Mouse (Mus musculus) limb, embryonic 14.5 days (tissue): ENCODE measurements around the gene Ddx55. TPM values are rescaled to one million over a fixed set of nuclear protein-coding genes. Genes with fewer than 3 reads are reported as not detected.

Experiments
- ATAC-seq: fragments of 200-750 bp; cut with Nextera tagmentation; 2 replicates; pipeline ENCODE4 v1.8.0; 2017; ENCODE audit warnings: low read depth, moderate number of reproducible peaks, moderate TSS enrichment; ENCODE audit not compliant: low FRiP score
- DNase-seq: peaks from one replicate; pipeline ENCODE4 v3.0.0-alpha.2; 2015; ENCODE audit warnings: low spot score
- H3K27ac ChIP-seq: fragments of 300-500 bp; sonication (generic); replicated peaks from 2 replicates; pipeline ENCODE4 v1.5.1; 2014; ENCODE audit warnings: low read depth, mild to moderate bottlenecking, low read length, moderate library complexity, mixed read lengths
- H3K27me3 ChIP-seq: fragments of 300-500 bp; sonication (generic); 2 replicates; pipeline ENCODE4 v1.6.1; 2014; ENCODE audit warnings: low read length, mixed read lengths; ENCODE audit not compliant: control insufficient read depth, insufficient read depth
- H3K36me3 ChIP-seq: fragments of 300-500 bp; sonication (generic); 2 replicates; pipeline ENCODE4 v1.6.1; 2014; ENCODE audit warnings: mild to moderate bottlenecking, low read length, moderate library complexity, mixed read lengths; ENCODE audit not compliant: control insufficient read depth, insufficient read depth
- H3K4me1 ChIP-seq: fragments of 300-500 bp; sonication (generic); 2 replicates; pipeline ENCODE4 v1.6.1; 2014; ENCODE audit warnings: antibody characterized with exemption, low read length, mixed read lengths; ENCODE audit not compliant: control insufficient read depth, insufficient read depth
- H3K4me2 ChIP-seq: fragments of 300-500 bp; sonication (generic); replicated peaks from 2 replicates; pipeline ENCODE4 v1.6.1; 2014; ENCODE audit warnings: low read depth, mild to moderate bottlenecking, low read length, moderate library complexity; ENCODE audit not compliant: severe bottlenecking
- H3K4me3 ChIP-seq: fragments of 300-500 bp; sonication (generic); replicated peaks from 2 replicates; pipeline ENCODE4 v1.5.1; 2014; ENCODE audit warnings: low read length
- H3K9ac ChIP-seq: fragments of 300-500 bp; sonication (generic); 2 replicates; pipeline ENCODE4 v1.6.1; 2014; ENCODE audit warnings: mild to moderate bottlenecking, low read depth, low read length, moderate library complexity; ENCODE audit not compliant: severe bottlenecking
- H3K9me3 ChIP-seq: fragments of 300-500 bp; sonication (generic); 2 replicates; pipeline ENCODE4 v1.6.1; 2016; ENCODE audit warnings: low read length; ENCODE audit not compliant: control insufficient read depth
- POLR2A ChIP-seq: fragments of 200-500 bp; IDR thresholded peaks from 2 replicates; pipeline ENCODE4 v1.8.0; 2012; ENCODE audit warnings: inconsistent platforms, mild to moderate bottlenecking, moderate library complexity, borderline replicate concordance; ENCODE audit not compliant: insufficient read depth, insufficient read length; ENCODE audit errors: extremely low read depth
- WGBS: fragments of 180-500 bp; shearing (Covaris S2); extraction: QIAGEN DNeasy Blood & Tissue Kit; methylation state at CpG from one replicate; pipeline ENCODE4 v1.1.7; 2014; 5-methylcytosine and 5-hydroxymethylcytosine counted together
- polyA plus RNA-seq, 2 experiments: library from polyadenylated mRNA; depleted of rRNA in 1 of 2; stranded (reverse) in 1 of 2; unstranded in 1 of 2; fragments of >200 nt; fragmentation: Nextera tagmentation in 1 of 2; extraction: Ambion mirVana in 1 of 2; gene quantifications; 2 replicates each; pipeline versions ENCODE4 v1.2.1 to v1.2.3; 2012 to 2014

Gene Ddx55
- polyA plus RNA-seq, 2 experiments: 11.9 to 22.0 TPM

DNA sequence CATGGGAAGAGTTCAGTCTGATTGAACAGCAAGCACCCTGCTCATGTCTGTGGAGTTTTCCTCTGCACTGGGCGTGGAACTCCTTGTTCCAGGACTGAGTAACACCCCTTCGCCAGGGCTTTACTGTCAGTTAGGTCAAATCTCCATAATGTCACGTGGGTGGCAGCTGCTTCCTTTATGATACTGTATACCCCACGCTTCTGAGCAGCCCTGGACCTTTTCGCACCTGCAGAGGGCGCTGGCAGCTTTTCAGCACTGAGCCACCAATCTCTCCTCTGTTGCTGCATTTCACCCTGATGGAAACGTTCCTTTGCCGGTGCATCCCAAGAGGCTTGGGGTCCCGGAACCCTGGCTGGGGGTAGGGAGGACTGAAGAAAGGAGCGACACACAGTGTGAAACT lies 58.3 kb downstream of the Ddx55 start:
- Histone ChIP-seq H3K4me1 (no peaks in the 10 kb centered on the region), H3K27me3 (no peaks in the 10 kb centered on the region), H3K9me3 (no peaks in the 10 kb centered on the region), H3K9ac (no peak overlapping the region), H3K4me3 (no peak overlapping the region), H3K27ac (no peak overlapping the region), H3K36me3 (no peaks in the 10 kb centered on the region; the same call in 1 of the 2 replicates), H3K4me2 (no peak overlapping the region)
- TF ChIP-seq POLR2A: no peak
- no peak for ATAC-seq
- DNase-seq: no peak
- 74% methylated on average over 10 of the region's 10 CpGs for WGBS

DNA sequence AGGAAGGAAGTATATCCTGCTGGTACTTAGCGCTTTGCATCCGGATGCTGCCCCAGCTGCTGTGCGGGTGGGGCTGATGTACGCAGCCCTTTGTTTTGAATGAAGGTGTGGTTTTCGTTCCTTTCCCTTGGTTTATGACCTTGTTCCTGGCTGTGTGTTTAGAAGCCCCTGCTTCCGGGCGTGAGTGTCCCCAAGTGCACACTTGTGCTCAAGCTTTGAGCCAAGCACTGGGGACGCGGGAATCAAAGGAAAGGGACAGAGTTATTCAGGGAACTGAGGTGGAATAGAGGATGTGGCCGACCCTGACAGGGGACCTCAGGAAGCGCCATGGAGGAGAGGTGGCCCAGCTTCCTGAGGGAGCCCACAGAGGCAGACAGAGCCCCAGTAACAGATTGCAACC lies 62.0 kb downstream of the Ddx55 start:
- Histone ChIP-seq H3K9ac (no peak overlapping the region), H3K9me3 (no peaks in the 10 kb centered on the region), H3K4me3 (no peak overlapping the region), H3K36me3 (peaks cover 3% of the 10 kb centered on the region; the same call in 1 of the 2 replicates), H3K4me2 (no peak overlapping the region), H3K27ac (no peak overlapping the region), H3K4me1 (no peaks in the 10 kb centered on the region), H3K27me3 (no peaks in the 10 kb centered on the region)
- WGBS: 81% methylated on average over 11 of the region's 11 CpGs
- TF ChIP-seq POLR2A: no peak
- no peak for ATAC-seq
- DNase-seq: no peak

DNA sequence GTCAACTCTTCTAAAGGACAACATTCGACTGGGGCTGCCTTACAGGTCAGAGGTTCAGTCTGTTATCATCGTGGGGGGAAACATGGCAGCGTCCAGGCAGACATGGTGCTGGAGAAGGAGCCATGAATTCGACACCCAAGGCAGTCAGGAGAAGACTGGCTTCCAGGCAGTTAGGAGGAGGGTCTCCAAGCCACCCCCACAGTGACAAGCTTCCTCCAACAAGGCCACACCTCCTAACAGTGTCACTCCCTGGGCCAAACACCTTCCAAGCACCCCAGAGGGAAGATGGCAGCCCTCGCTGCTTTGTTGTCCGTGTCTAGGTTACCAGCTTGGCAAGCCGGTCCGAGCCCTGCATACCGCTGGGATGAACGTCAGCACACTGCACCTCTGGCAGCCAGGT lies 66.0 kb downstream of the Ddx55 start:
- no peak for ATAC-seq
- no peaks in the 10 kb centered on the region for H3K9me3 ChIP-seq
- no peak overlapping the region for H3K4me3 ChIP-seq
- 77% methylated on average over 10 of the region's 10 CpGs for WGBS
- no peak overlapping the region for H3K9ac ChIP-seq
- H3K36me3 ChIP-seq: peaks cover 3% of the 10 kb centered on the region; the same call in 1 of the 2 replicates
- H3K4me1 ChIP-seq: no peaks in the 10 kb centered on the region
- DNase-seq: no peak
- no peak overlapping the region for H3K27ac ChIP-seq
- H3K27me3 ChIP-seq: no peaks in the 10 kb centered on the region
- no peak overlapping the region for H3K4me2 ChIP-seq
- TF ChIP-seq POLR2A: no peak

Other genes starting within 250 kb of the Ddx55 start
- gene Mphosph9, start 224.9 kb upstream of the Ddx55 start, polyA plus RNA-seq (2012; rRNA removed): 10.2 and 11.0 TPM in 2 replicates
- 9.5 and 12.2 TPM in 2 replicates for gene Mphosph9, start 224.9 kb upstream of the Ddx55 start, polyA plus RNA-seq (2014; fragmentation: Nextera tagmentation; extraction: Ambion mirVana)
- 11.8 and 12.3 TPM in 2 replicates for gene 2810006K23Rik, start 224.8 kb upstream of the Ddx55 start, polyA plus RNA-seq (2012; rRNA removed)
- gene 2810006K23Rik, start 224.8 kb upstream of the Ddx55 start, polyA plus RNA-seq (2014; fragmentation: Nextera tagmentation; extraction: Ambion mirVana): 9.7 and 10.4 TPM in 2 replicates
- 379 and 405 TPM in 2 replicates for gene Cdk2ap1, start 189.8 kb upstream of the Ddx55 start, polyA plus RNA-seq (2012; rRNA removed)
- gene Cdk2ap1, start 189.8 kb upstream of the Ddx55 start, polyA plus RNA-seq (2014; fragmentation: Nextera tagmentation; extraction: Ambion mirVana): 122 and 234 TPM in 2 replicates
- gene Sbno1, start 126.9 kb upstream of the Ddx55 start, polyA plus RNA-seq (2012; rRNA removed): 43.0 and 45.9 TPM in 2 replicates
- 65.1 and 76.3 TPM in 2 replicates for gene Sbno1, start 126.9 kb upstream of the Ddx55 start, polyA plus RNA-seq (2014; fragmentation: Nextera tagmentation; extraction: Ambion mirVana)
- 96.7 and 101 TPM in 2 replicates for gene Kmt5a, start 112.9 kb upstream of the Ddx55 start, polyA plus RNA-seq (2012; rRNA removed)
- 70.9 and 91.4 TPM in 2 replicates for gene Kmt5a, start 112.9 kb upstream of the Ddx55 start, polyA plus RNA-seq (2014; fragmentation: Nextera tagmentation; extraction: Ambion mirVana)
- 34.7 and 36.3 TPM in 2 replicates for gene Rilpl2, start 74.5 kb upstream of the Ddx55 start, polyA plus RNA-seq (2012; rRNA removed)
- 36.9 and 39.2 TPM in 2 replicates for gene Rilpl2, start 74.5 kb upstream of the Ddx55 start, polyA plus RNA-seq (2014; fragmentation: Nextera tagmentation; extraction: Ambion mirVana)
- 8.1 and 17.1 TPM in 2 replicates for gene Snrnp35, start 69.7 kb upstream of the Ddx55 start, polyA plus RNA-seq (2012; rRNA removed)
- 10.7 and 12.2 TPM in 2 replicates for gene Snrnp35, start 69.7 kb upstream of the Ddx55 start, polyA plus RNA-seq (2014; fragmentation: Nextera tagmentation; extraction: Ambion mirVana)
- 17.8 and 22.4 TPM in 2 replicates for gene Rilpl1, start 21.5 kb upstream of the Ddx55 start, polyA plus RNA-seq (2012; rRNA removed)
- gene Rilpl1, start 21.5 kb upstream of the Ddx55 start, polyA plus RNA-seq (2014; fragmentation: Nextera tagmentation; extraction: Ambion mirVana): 23.2 and 28.0 TPM in 2 replicates
- 260 and 264 TPM in 2 replicates for gene Tmed2, start 12.2 kb upstream of the Ddx55 start, polyA plus RNA-seq (2012; rRNA removed)
- gene Tmed2, start 12.2 kb upstream of the Ddx55 start, polyA plus RNA-seq (2014; fragmentation: Nextera tagmentation; extraction: Ambion mirVana): 594 and 615 TPM in 2 replicates
- gene Eif2b1, start 26.3 kb downstream of the Ddx55 start, polyA plus RNA-seq (2012; rRNA removed): 37.4 and 42.5 TPM in 2 replicates
- gene Eif2b1, start 26.3 kb downstream of the Ddx55 start, polyA plus RNA-seq (2014; fragmentation: Nextera tagmentation; extraction: Ambion mirVana): 71.3 and 73.5 TPM in 2 replicates
- gene Gtf2h3, start 26.3 kb downstream of the Ddx55 start, polyA plus RNA-seq (2012; rRNA removed): 86.9 and 94.6 TPM in 2 replicates
- 62.6 and 76.4 TPM in 2 replicates for gene Gtf2h3, start 26.3 kb downstream of the Ddx55 start, polyA plus RNA-seq (2014; fragmentation: Nextera tagmentation; extraction: Ambion mirVana)
- 33.3 and 39.7 TPM in 2 replicates for gene Atp6v0a2, start 75.7 kb downstream of the Ddx55 start, polyA plus RNA-seq (2012; rRNA removed)
- gene Atp6v0a2, start 75.7 kb downstream of the Ddx55 start, polyA plus RNA-seq (2014; fragmentation: Nextera tagmentation; extraction: Ambion mirVana): 42.8 and 45.4 TPM in 2 replicates
- 0.20 and 0.38 TPM in 2 replicates for gene Dnah10, start 172.2 kb downstream of the Ddx55 start, polyA plus RNA-seq (2012; rRNA removed)
- gene Dnah10, start 172.2 kb downstream of the Ddx55 start, polyA plus RNA-seq (2014; fragmentation: Nextera tagmentation; extraction: Ambion mirVana): 0.11 TPM in 1 of 2 replicates, not detected in the other